Mouse (Mus musculus) liver, embryonic 16.5 days (tissue): Measurements from ENCODE around the gene Spsb1. TPM values are rescaled to one million over a fixed set of nuclear protein-coding genes. Genes with fewer than 3 reads are reported as not detected.

Experiments used
- ATAC-seq: fragments of 200-750 bp; cut with Nextera tagmentation; 2 replicates; pipeline ENCODE4 v1.8.0; 2017; ENCODE audit warnings: low read depth, mild to moderate bottlenecking, moderate number of reproducible peaks, moderate library complexity
- H3K27ac ChIP-seq: fragments of 300-500 bp; sonication (generic); 2 replicates; pipeline ENCODE4 v1.5.1; 2014; ENCODE audit warnings: mild to moderate bottlenecking, low read length
- H3K27me3 ChIP-seq: fragments of 300-500 bp; sonication (generic); 2 replicates; pipeline ENCODE4 v1.6.1; 2014; ENCODE audit warnings: low read depth, low read length, mixed read lengths; ENCODE audit not compliant: control insufficient read depth, insufficient read depth
- H3K36me3 ChIP-seq: fragments of 300-500 bp; sonication (generic); 2 replicates; pipeline ENCODE4 v1.6.1; 2014; ENCODE audit warnings: mild to moderate bottlenecking; ENCODE audit not compliant: control insufficient read depth, insufficient read depth
- H3K4me1 ChIP-seq: fragments of 300-500 bp; sonication (generic); 2 replicates; pipeline ENCODE4 v1.6.1; 2014; ENCODE audit warnings: low read depth, low read length, mixed read lengths; ENCODE audit not compliant: control insufficient read depth
- H3K4me2 ChIP-seq: fragments of 300-500 bp; sonication (generic); 2 replicates; pipeline ENCODE4 v1.6.1; 2014; ENCODE audit warnings: low read depth, low read length, mixed read lengths
- H3K4me3 ChIP-seq: fragments of 300-500 bp; sonication (generic); 2 replicates; pipeline ENCODE4 v1.5.1; 2014; ENCODE audit warnings: low read depth, mild to moderate bottlenecking, low read length
- H3K9ac ChIP-seq: fragments of 300-500 bp; sonication (generic); 2 replicates; pipeline ENCODE4 v1.6.1; 2014; ENCODE audit warnings: low read depth, low read length
- H3K9me3 ChIP-seq: fragments of 300-500 bp; sonication (generic); replicated peaks from 2 replicates; pipeline ENCODE4 v1.6.1; 2016; ENCODE audit warnings: low read length; ENCODE audit not compliant: control insufficient read depth
- WGBS: fragments of 180-500 bp; shearing (Covaris S2); extraction: QIAGEN DNeasy Blood & Tissue Kit; methylation state at CpG from one replicate; pipeline ENCODE4 v1.1.7; 2014; ENCODE audit not compliant: insufficient replicate concordance; 5-methylcytosine and 5-hydroxymethylcytosine counted together
- polyA plus RNA-seq: library from polyadenylated mRNA; unstranded; fragments of >200 nt; fragmentation: Nextera tagmentation; extraction: Ambion mirVana; gene quantifications from 2 replicates; pipeline ENCODE4 v1.2.1, GENCODE M21; 2015

Spsb1 gene
- polyA plus RNA-seq, 1 experiment from 2014 or later: 0.89 TPM

- Histone ChIP-seq H3K36me3 (no peaks in the 10 kb centered on the region), H3K27me3 (peaks cover 2% of the 10 kb centered on the region; the same call in 1 of the 2 replicates), H3K9me3 (no peaks in the 10 kb centered on the region), H3K4me2 (no peak overlapping the region), H3K4me1 (no peaks in the 10 kb centered on the region), H3K4me3 (no peak overlapping the region), H3K9ac (no peak overlapping the region), H3K27ac (no peak overlapping the region)
- 56% methylated on average over 5 of the region's 5 CpGs for WGBS
- no peak for ATAC-seq
Measured at GRCm38 (mm10) chr4:149880908-149881307, 73.9 kb downstream of the Spsb1 start.

DNA sequence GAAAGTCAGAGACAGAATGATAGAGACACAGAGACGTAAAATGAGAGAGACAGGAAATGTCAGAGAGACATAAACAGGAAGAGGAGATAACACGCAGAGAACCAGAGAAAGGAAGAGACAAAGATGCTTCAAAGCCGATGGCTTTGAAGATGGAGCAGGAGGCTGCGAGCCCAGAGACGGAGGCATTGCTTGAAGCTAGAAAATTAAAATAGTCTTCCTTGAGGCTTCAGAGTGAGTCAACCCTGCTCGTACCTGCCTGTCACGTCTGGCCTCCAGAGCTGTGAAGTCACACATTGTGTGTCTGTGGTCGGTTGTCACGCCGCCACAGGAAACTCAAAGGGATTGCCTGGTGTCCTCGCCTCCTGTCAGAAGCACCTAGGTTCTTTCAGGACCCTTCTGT is 74.9 kb downstream of the Spsb1 start:
- no peak overlapping the region for H3K4me2 ChIP-seq
- H3K9me3 ChIP-seq: no peaks in the 10 kb centered on the region
- 30% methylated on average over 11 of the region's 11 CpGs for WGBS
- no peaks in the 10 kb centered on the region for H3K4me1 ChIP-seq
- H3K9ac ChIP-seq: no peak overlapping the region
- peaks cover 2% of the 10 kb centered on the region; the same call in 1 of the 2 replicates for H3K27me3 ChIP-seq
- no peaks in the 10 kb centered on the region for H3K36me3 ChIP-seq
- no peak overlapping the region for H3K4me3 ChIP-seq
- H3K27ac ChIP-seq: no peak overlapping the region
- ATAC-seq: no peak

DNA sequence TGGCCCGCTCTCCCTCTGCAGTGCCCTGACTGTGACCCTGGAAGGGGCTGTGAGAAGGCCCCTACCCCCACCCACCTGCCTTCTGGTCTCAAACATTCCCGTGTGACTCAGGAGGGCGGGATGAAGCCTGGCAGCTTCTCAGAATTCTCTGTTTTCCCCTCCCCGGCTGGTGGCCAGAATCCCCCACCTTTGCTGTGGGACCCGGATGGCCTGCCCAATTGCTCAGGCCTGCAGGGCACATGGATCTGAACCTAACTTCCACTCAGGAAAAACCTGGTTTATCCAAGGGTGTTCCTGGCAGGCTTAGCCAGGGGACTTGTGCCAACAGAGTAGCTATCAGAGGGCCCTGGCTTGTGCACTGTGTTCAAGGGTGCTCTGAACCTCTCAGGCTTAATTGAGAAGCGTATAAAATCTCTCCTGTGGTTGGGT is 76.8 kb downstream of the Spsb1 start:
- H3K4me3 ChIP-seq: no peak overlapping the region
- no peak overlapping the region for H3K4me2 ChIP-seq
- peaks cover 2% of the 10 kb centered on the region; the same call in 1 of the 2 replicates for H3K27me3 ChIP-seq
- no peak for ATAC-seq
- 52% methylated on average over 6 of the region's 6 CpGs for WGBS
- no peaks in the 10 kb centered on the region for H3K36me3 ChIP-seq
- H3K4me1 ChIP-seq: no peaks in the 10 kb centered on the region
- no peak overlapping the region for H3K9ac ChIP-seq
- H3K9me3 ChIP-seq: no peaks in the 10 kb centered on the region
- H3K27ac ChIP-seq: no peak overlapping the region

GRCm38 (mm10) chr4:149877202-149877601 is 77.6 kb downstream of the Spsb1 start:
- H3K9ac ChIP-seq: no peak overlapping the region
- no peaks in the 10 kb centered on the region for H3K36me3 ChIP-seq
- H3K4me2 ChIP-seq: no peak overlapping the region
- no peak overlapping the region for H3K4me3 ChIP-seq
- H3K27me3 ChIP-seq: peaks cover 2% of the 10 kb centered on the region; the same call in 1 of the 2 replicates
- no peak overlapping the region for H3K27ac ChIP-seq
- H3K4me1 ChIP-seq: no peaks in the 10 kb centered on the region
- WGBS: 46% methylated on average over 3 of the region's 3 CpGs
- ATAC-seq: no peak
- H3K9me3 ChIP-seq: no peaks in the 10 kb centered on the region

GRCm38 (mm10) chr4:149876761-149877160 is 78.1 kb downstream of the Spsb1 start:
- 65% methylated on average over 6 of the region's 6 CpGs for WGBS
- Histone ChIP-seq H3K36me3 (no peaks in the 10 kb centered on the region), H3K9ac (no peak overlapping the region), H3K27ac (no peak overlapping the region), H3K4me3 (no peak overlapping the region), H3K9me3 (no peaks in the 10 kb centered on the region), H3K4me1 (no peaks in the 10 kb centered on the region), H3K27me3 (peaks cover 2% of the 10 kb centered on the region; the same call in 1 of the 2 replicates), H3K4me2 (no peak overlapping the region)
- no peak for ATAC-seq

DNA sequence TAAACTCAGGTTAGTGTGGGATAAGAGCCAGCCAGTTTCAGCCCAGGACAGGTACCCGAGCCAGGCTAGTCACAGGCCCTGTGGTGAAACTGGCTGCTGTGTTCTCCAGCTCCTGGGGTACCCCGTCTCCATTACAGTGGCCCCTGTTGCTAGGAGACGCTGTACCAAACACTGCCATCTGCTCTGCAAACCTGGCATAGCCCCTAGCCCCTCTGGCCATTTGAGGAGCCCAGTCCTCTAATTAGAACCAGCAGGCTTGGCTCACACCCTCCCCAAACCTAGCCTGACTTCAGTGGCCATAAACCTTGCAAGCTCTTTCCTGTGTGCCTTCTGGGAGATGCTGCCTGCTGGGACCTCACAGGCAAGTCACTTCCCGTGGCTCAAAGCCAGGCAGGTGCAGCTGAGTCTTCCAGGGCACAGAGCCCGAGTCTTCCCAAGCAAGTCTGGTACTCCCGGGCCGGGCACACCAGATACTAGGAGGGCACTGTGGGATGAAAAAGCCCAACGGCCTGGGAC is 78.8 kb downstream of the Spsb1 start:
- H3K4me3 ChIP-seq: no peak overlapping the region
- no peaks in the 10 kb centered on the region for H3K4me1 ChIP-seq
- no peaks in the 10 kb centered on the region for H3K9me3 ChIP-seq
- no peak overlapping the region for H3K9ac ChIP-seq
- H3K27ac ChIP-seq: no peak overlapping the region
- 57% methylated on average over 8 of the region's 8 CpGs for WGBS
- H3K4me2 ChIP-seq: no peak overlapping the region
- peaks cover 2% of the 10 kb centered on the region; the same call in 1 of the 2 replicates for H3K27me3 ChIP-seq
- H3K36me3 ChIP-seq: no peaks in the 10 kb centered on the region
- ATAC-seq: no peak

DNA sequence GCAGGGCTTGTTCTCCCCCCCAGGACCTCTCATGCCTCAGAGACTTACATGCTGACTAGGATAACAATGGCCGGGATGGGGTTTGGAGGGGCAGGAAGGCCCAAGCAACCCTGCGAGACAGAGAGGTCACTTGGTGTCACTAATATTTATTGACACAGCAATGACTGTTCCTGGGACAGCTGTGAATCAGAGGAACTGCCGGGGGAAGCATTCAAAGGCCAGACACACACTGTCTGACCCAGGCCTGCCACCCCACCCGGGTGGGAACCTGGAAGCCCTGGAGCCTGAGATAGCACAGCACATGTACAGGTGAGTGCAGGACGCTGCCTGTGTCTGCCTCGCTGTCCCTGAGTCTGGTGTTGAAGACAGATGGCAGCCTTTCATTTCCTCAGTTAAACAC is 79.5 kb downstream of the Spsb1 start:
- no peak overlapping the region for H3K9ac ChIP-seq
- no peaks in the 10 kb centered on the region for H3K36me3 ChIP-seq
- 26% methylated on average over 6 of the region's 6 CpGs for WGBS
- H3K4me1 ChIP-seq: no peaks in the 10 kb centered on the region
- H3K4me2 ChIP-seq: no peak overlapping the region
- no peak overlapping the region for H3K27ac ChIP-seq
- no peak overlapping the region for H3K4me3 ChIP-seq
- no peaks in the 10 kb centered on the region for H3K9me3 ChIP-seq
- ATAC-seq: no peak
- H3K27me3 ChIP-seq: peaks cover 2% of the 10 kb centered on the region; the same call in 1 of the 2 replicates

- no peak for ATAC-seq
- no peaks in the 10 kb centered on the region for H3K9me3 ChIP-seq
- no peak overlapping the region for H3K4me2 ChIP-seq
- H3K27ac ChIP-seq: no peak overlapping the region
- 38% methylated on average over 6 of the region's 6 CpGs for WGBS
- no peaks in the 10 kb centered on the region; the same call in 1 of the 2 replicates for H3K27me3 ChIP-seq
- no peaks in the 10 kb centered on the region for H3K36me3 ChIP-seq
- H3K9ac ChIP-seq: no peak overlapping the region
- H3K4me3 ChIP-seq: no peak overlapping the region
- no peaks in the 10 kb centered on the region for H3K4me1 ChIP-seq
Measured at GRCm38 (mm10) chr4:149872236-149872635, 82.6 kb downstream of the Spsb1 start.

DNA sequence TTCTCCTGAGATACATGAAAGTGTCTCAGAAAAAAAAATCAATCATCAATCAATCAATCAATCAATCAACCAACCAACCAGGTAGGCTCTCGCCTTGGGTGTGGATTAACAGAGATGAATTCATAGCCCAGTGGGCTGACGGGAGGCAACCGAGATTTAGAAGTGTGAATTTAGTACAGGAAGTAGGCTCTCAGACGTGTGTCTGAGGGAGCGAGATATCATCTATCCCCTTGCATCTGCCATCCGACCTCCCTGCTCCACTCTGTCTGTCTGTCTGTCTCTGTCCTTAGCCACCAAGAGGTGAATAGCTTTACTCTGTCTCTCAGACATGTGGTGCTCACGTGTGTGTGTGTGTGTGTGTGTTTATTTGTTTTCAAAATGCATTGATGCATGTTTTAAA is 83.3 kb downstream of the Spsb1 start:
- H3K36me3 ChIP-seq: no peaks in the 10 kb centered on the region
- no peak overlapping the region for H3K9ac ChIP-seq
- no peak overlapping the region for H3K4me3 ChIP-seq
- no peaks in the 10 kb centered on the region for H3K9me3 ChIP-seq
- WGBS: 27% methylated on average over 7 of the region's 7 CpGs
- H3K27ac ChIP-seq: no peak overlapping the region
- ATAC-seq: no peak
- no peak overlapping the region for H3K4me2 ChIP-seq
- no peaks in the 10 kb centered on the region for H3K4me1 ChIP-seq
- no peaks in the 10 kb centered on the region for H3K27me3 ChIP-seq
